Mouse (Mus musculus) bone marrow, adult 2 months (tissue): ENCODE measurements around the gene Txndc2.

Source experiments
- CTCF ChIP-seq: fragments of 200-500 bp; IDR thresholded peaks from 2 replicates; pipeline ENCODE4 v1.5.1; 2011; ENCODE audit warnings: low read length, control low read depth; ENCODE audit not compliant: control insufficient read depth, insufficient read depth
- POLR2A ChIP-seq: fragments of 200-500 bp; IDR thresholded peaks from 2 replicates; pipeline ENCODE4 v1.6.1; 2011; ENCODE audit warnings: low read depth, mild to moderate bottlenecking, control low read depth, low read length, borderline replicate concordance; ENCODE audit not compliant: control insufficient read depth

DNA sequence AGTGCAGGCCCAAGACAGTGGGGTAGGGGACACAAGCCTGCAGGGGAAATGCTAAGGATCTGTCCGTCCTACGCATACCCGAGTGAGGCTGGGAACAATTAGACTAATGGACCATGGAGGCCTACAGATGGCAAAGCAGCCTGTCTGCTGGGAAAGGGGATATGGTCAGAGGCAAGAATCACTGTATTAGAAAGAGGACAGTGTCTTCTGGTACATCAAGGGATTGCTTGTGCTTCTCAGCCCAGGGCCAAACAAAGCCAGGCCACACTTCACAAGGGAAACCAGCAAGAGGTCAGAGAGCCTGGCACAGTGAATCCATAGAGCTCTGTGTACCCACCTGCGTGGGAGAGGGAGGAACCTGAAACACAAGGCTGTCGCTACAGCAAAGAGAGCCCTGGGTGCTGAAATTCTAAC is 617 bp upstream of the Txndc2 start:
- TF ChIP-seq CTCF (no peak), POLR2A (no peak)
